Mouse (Mus musculus): ENCODE data around the gene Stk4. TPM values are rescaled to one million over a fixed set of nuclear protein-coding genes. Genes with fewer than 3 reads are reported as not detected.

Gene Stk4
- polyA plus RNA-seq, 1 experiment from 2014 or later: 25.4 TPM

- Histone ChIP-seq H3K27me3 (peaks cover 15% of the 10 kb centered on the region; the same call in 1 of the 2 replicates), H3K36me3 (no peaks in the 10 kb centered on the region), H3K9me3 (no peaks in the 10 kb centered on the region), H3K9ac (no peak overlapping the region), H3K4me2 (replicated peaks) (no peak overlapping the region), H3K4me3 (no peak overlapping the region), H3K27ac (no peak overlapping the region), H3K4me1 (0 out of 2 replicates have a peak, but pooled peaks cover 4% of the 10 kb centered on the region)
- WGBS: 81% methylated on average over 5 of the region's 5 CpGs
- no peak for ATAC-seq (ENCODE audit: insufficient number of reproducible peaks, insufficient read depth, low FRiP score, low TSS enrichment)
Observed at GRCm38 (mm10) chr2:164177831-164178230, 107.7 kb downstream of the Stk4 start.

- Histone ChIP-seq H3K36me3 (no peaks in the 10 kb centered on the region), H3K4me1 (no peaks in the 10 kb centered on the region), H3K9ac (no peak overlapping the region), H3K4me2 (replicated peaks) (no peak overlapping the region), H3K27ac (no peak overlapping the region), H3K4me3 (no peak overlapping the region), H3K9me3 (no peaks in the 10 kb centered on the region), H3K27me3 (peaks cover 5% of the 10 kb centered on the region; the same call in 1 of the 2 replicates)
- ATAC-seq (ENCODE audit: insufficient number of reproducible peaks, insufficient read depth, low FRiP score, low TSS enrichment): no peak
- 39% methylated on average over 3 of the region's 3 CpGs for WGBS
Observed at GRCm38 (mm10) chr2:164180124-164180523, 110.0 kb downstream of the Stk4 start.

GRCm38 (mm10) chr2:164180770-164181169, 110.6 kb downstream of the Stk4 start:
- no peaks in the 10 kb centered on the region for H3K36me3 ChIP-seq
- H3K27ac ChIP-seq: no peak overlapping the region
- H3K4me3 ChIP-seq: no peak overlapping the region
- no peaks in the 10 kb centered on the region for H3K4me1 ChIP-seq
- no peaks in the 10 kb centered on the region for H3K9me3 ChIP-seq
- H3K27me3 ChIP-seq: peaks cover 5% of the 10 kb centered on the region; the same call in 1 of the 2 replicates
- no peak overlapping the region for H3K4me2 ChIP-seq (replicated peaks)
- no peak overlapping the region for H3K9ac ChIP-seq
- 81% methylated on average over 4 of the region's 4 CpGs for WGBS
- no peak for ATAC-seq (ENCODE audit: insufficient number of reproducible peaks, insufficient read depth, low FRiP score, low TSS enrichment)

GRCm38 (mm10) chr2:164182692-164183255, 112.7 kb downstream of the Stk4 start, which contains the start of gene Wfdc5:
Gene Wfdc5, minus strand, starts transcription at chr2:164182742.
- Histone ChIP-seq H3K4me1 (no peaks in the 10 kb centered on the region), H3K4me3 (no peak within 1 kb of the TSS), H3K27ac (no peak within 1 kb of the TSS), H3K9me3 (no peaks in the 10 kb centered on the region), H3K9ac (no peak within 1 kb of the TSS), H3K27me3 (peaks cover 2% of the 10 kb centered on the region; the same call in 1 of the 2 replicates), H3K4me2 (replicated peaks) (no peak within 1 kb of the TSS), H3K36me3 (no peaks in the 10 kb centered on the region)
- ATAC-seq (ENCODE audit: insufficient number of reproducible peaks, insufficient read depth, low FRiP score, low TSS enrichment): no peak
- WGBS: 68% methylated on average over 7 of the region's 7 CpGs

- Histone ChIP-seq H3K9me3 (no peaks in the 10 kb centered on the region), H3K4me1 (no peaks in the 10 kb centered on the region), H3K36me3 (no peaks in the 10 kb centered on the region), H3K27me3 (no peaks in the 10 kb centered on the region; the same call in 1 of the 2 replicates), H3K4me2 (replicated peaks) (no peak overlapping the region), H3K4me3 (no peak overlapping the region), H3K27ac (no peak overlapping the region), H3K9ac (no peak overlapping the region)
- ATAC-seq (ENCODE audit: insufficient number of reproducible peaks, insufficient read depth, low FRiP score, low TSS enrichment): no peak
- WGBS: 53% methylated on average over 9 of the region's 9 CpGs
Observed at GRCm38 (mm10) chr2:164183340-164183739, 113.2 kb downstream of the Stk4 start.

- H3K4me1 ChIP-seq: no peaks in the 10 kb centered on the region
- no peak overlapping the region for H3K4me3 ChIP-seq
- no peak overlapping the region for H3K4me2 ChIP-seq (replicated peaks)
- H3K9me3 ChIP-seq: no peaks in the 10 kb centered on the region
- H3K27ac ChIP-seq: no peak overlapping the region
- ATAC-seq (ENCODE audit: insufficient number of reproducible peaks, insufficient read depth, low FRiP score, low TSS enrichment): no peak
- no peak overlapping the region for H3K9ac ChIP-seq
- no peaks in the 10 kb centered on the region; the same call in 1 of the 2 replicates for H3K27me3 ChIP-seq
- WGBS: 44% methylated on average over 9 of the region's 9 CpGs
- no peaks in the 10 kb centered on the region for H3K36me3 ChIP-seq
Observed at GRCm38 (mm10) chr2:164184145-164184719, 114.1 kb downstream of the Stk4 start.

- H3K4me2 ChIP-seq (replicated peaks): no peak overlapping the region
- ATAC-seq (ENCODE audit: insufficient number of reproducible peaks, insufficient read depth, low FRiP score, low TSS enrichment): no peak
- H3K36me3 ChIP-seq: no peaks in the 10 kb centered on the region
- 24% methylated on average over 5 of the region's 5 CpGs for WGBS
- no peaks in the 10 kb centered on the region; the same call in 1 of the 2 replicates for H3K27me3 ChIP-seq
- no peak overlapping the region for H3K9ac ChIP-seq
- no peak overlapping the region for H3K4me3 ChIP-seq
- H3K27ac ChIP-seq: no peak overlapping the region
- H3K9me3 ChIP-seq: no peaks in the 10 kb centered on the region
- H3K4me1 ChIP-seq: no peaks in the 10 kb centered on the region
Observed at GRCm38 (mm10) chr2:164188722-164189121, 118.6 kb downstream of the Stk4 start.

- H3K4me3 ChIP-seq: no peak within 1 kb of the TSS
- no peak within 1 kb of the TSS for H3K9ac ChIP-seq
- no peaks in the 10 kb centered on the region for H3K4me1 ChIP-seq
- no peak for ATAC-seq (ENCODE audit: insufficient number of reproducible peaks, insufficient read depth, low FRiP score, low TSS enrichment)
- H3K9me3 ChIP-seq: no peaks in the 10 kb centered on the region
- WGBS: 84% methylated on average over 6 of the region's 6 CpGs
- H3K27me3 ChIP-seq: no peaks in the 10 kb centered on the region
- H3K36me3 ChIP-seq: no peaks in the 10 kb centered on the region
- H3K27ac ChIP-seq: no peak within 1 kb of the TSS
- no peak within 1 kb of the TSS for H3K4me2 ChIP-seq (replicated peaks)
Observed at GRCm38 (mm10) chr2:164190576-164190975, 120.5 kb downstream of the Stk4 start, which contains the start of gene Wfdc12. Gene Wfdc12, minus strand, starts transcription at chr2:164190608.

GRCm38 (mm10) chr2:164192279-164192678, 122.2 kb downstream of the Stk4 start:
- no peaks in the 10 kb centered on the region for H3K27me3 ChIP-seq
- no peaks in the 10 kb centered on the region for H3K9me3 ChIP-seq
- no peak for ATAC-seq (ENCODE audit: insufficient number of reproducible peaks, insufficient read depth, low FRiP score, low TSS enrichment)
- no peak overlapping the region for H3K27ac ChIP-seq
- no peak overlapping the region for H3K9ac ChIP-seq
- no peak overlapping the region for H3K4me3 ChIP-seq
- H3K4me2 ChIP-seq (replicated peaks): no peak overlapping the region
- H3K36me3 ChIP-seq: no peaks in the 10 kb centered on the region
- no peaks in the 10 kb centered on the region for H3K4me1 ChIP-seq

GRCm38 (mm10) chr2:164194959-164195630, 125.0 kb downstream of the Stk4 start:
- WGBS: 81% methylated on average over 5 of the region's 5 CpGs
- Histone ChIP-seq H3K4me3 (no peak overlapping the region), H3K36me3 (no peaks in the 10 kb centered on the region), H3K9me3 (no peaks in the 10 kb centered on the region), H3K27me3 (no peaks in the 10 kb centered on the region), H3K9ac (no peak overlapping the region), H3K4me1 (no peaks in the 10 kb centered on the region), H3K27ac (no peak overlapping the region), H3K4me2 (replicated peaks) (no peak overlapping the region)
- ATAC-seq (ENCODE audit: insufficient number of reproducible peaks, insufficient read depth, low FRiP score, low TSS enrichment): no peak

- no peaks in the 10 kb centered on the region for H3K4me1 ChIP-seq
- no peak overlapping the region for H3K4me2 ChIP-seq (replicated peaks)
- no peaks in the 10 kb centered on the region for H3K36me3 ChIP-seq
- 85% methylated on average over 5 of the region's 5 CpGs for WGBS
- H3K9ac ChIP-seq: no peak overlapping the region
- H3K27ac ChIP-seq: no peak overlapping the region
- H3K27me3 ChIP-seq: no peaks in the 10 kb centered on the region
- H3K9me3 ChIP-seq: no peaks in the 10 kb centered on the region
- no peak for ATAC-seq (ENCODE audit: insufficient number of reproducible peaks, insufficient read depth, low FRiP score, low TSS enrichment)
- H3K4me3 ChIP-seq: no peak overlapping the region
Observed at GRCm38 (mm10) chr2:164195971-164196699, 126.0 kb downstream of the Stk4 start.

GRCm38 (mm10) chr2:164196700-164196990, 126.5 kb downstream of the Stk4 start:
- Histone ChIP-seq H3K27ac (no peak overlapping the region), H3K4me2 (replicated peaks) (no peak overlapping the region), H3K9me3 (no peaks in the 10 kb centered on the region), H3K4me1 (no peaks in the 10 kb centered on the region), H3K36me3 (no peaks in the 10 kb centered on the region), H3K9ac (no peak overlapping the region), H3K27me3 (no peaks in the 10 kb centered on the region), H3K4me3 (no peak overlapping the region)
- 73% methylated on average over 5 of the region's 5 CpGs for WGBS
- no peak for ATAC-seq (ENCODE audit: insufficient number of reproducible peaks, insufficient read depth, low FRiP score, low TSS enrichment)
